Mouse (Mus musculus) midbrain, embryonic 16.5 days (tissue): ENCODE data around the gene Ddx4. TPM values are rescaled to one million over a fixed set of nuclear protein-coding genes. Genes with fewer than 3 reads are reported as not detected.
"Not testable (repeated sequence)": the region's sequence is repeated elsewhere in the genome, so short reads cannot be mapped to it uniquely, and the experiment has no call there.

Experiments used
- ATAC-seq: fragments of 200-750 bp; cut with Nextera tagmentation; 2 replicates; pipeline ENCODE4 v1.8.0; 2017; ENCODE audit warnings: moderate TSS enrichment
- H3K27ac ChIP-seq: fragments of 300-500 bp; sonication (generic); 2 replicates; pipeline ENCODE4 v1.5.1; 2014; ENCODE audit warnings: mild to moderate bottlenecking, low read length, mixed read lengths
- H3K27me3 ChIP-seq: fragments of 300-500 bp; sonication (generic); 2 replicates; pipeline ENCODE4 v1.6.1; 2014; ENCODE audit warnings: low read depth, low read length, mixed read lengths; ENCODE audit not compliant: control insufficient read depth, insufficient read depth
- H3K36me3 ChIP-seq: fragments of 300-500 bp; sonication (generic); 2 replicates; pipeline ENCODE4 v1.6.1; 2014; ENCODE audit warnings: mild to moderate bottlenecking, low read length, moderate library complexity, mixed read lengths; ENCODE audit not compliant: control insufficient read depth, insufficient read depth
- H3K4me1 ChIP-seq: fragments of 300-500 bp; sonication (generic); 2 replicates; pipeline ENCODE4 v1.6.1; 2014; ENCODE audit warnings: mild to moderate bottlenecking, low read length, mixed read lengths; ENCODE audit not compliant: control insufficient read depth, insufficient read depth
- H3K4me2 ChIP-seq: fragments of 300-500 bp; sonication (generic); 2 replicates; pipeline ENCODE4 v1.6.1; 2014; ENCODE audit warnings: mild to moderate bottlenecking, low read length, mixed read lengths
- H3K4me3 ChIP-seq: fragments of 300-500 bp; sonication (generic); 2 replicates; pipeline ENCODE4 v1.5.1; 2014; ENCODE audit warnings: low read depth, mild to moderate bottlenecking, low read length, moderate library complexity, mixed read lengths
- H3K9ac ChIP-seq: fragments of 300-500 bp; sonication (generic); 2 replicates; pipeline ENCODE4 v1.6.1; 2014; ENCODE audit warnings: low read depth, low read length, mixed read lengths
- H3K9me3 ChIP-seq: fragments of 300-500 bp; sonication (generic); replicated peaks from 2 replicates; pipeline ENCODE4 v1.6.1; 2014; ENCODE audit warnings: mild to moderate bottlenecking, low read length, mixed read lengths; ENCODE audit not compliant: control insufficient read depth, poor library complexity, severe bottlenecking
- WGBS: fragments of 180-500 bp; shearing (Covaris S2); extraction: QIAGEN DNeasy Blood & Tissue Kit; methylation state at CpG from one replicate; pipeline ENCODE4 v1.1.7; 2014; 5-methylcytosine and 5-hydroxymethylcytosine counted together
- polyA plus RNA-seq: library from polyadenylated mRNA; unstranded; fragments of >200 nt; fragmentation: Nextera tagmentation; extraction: Ambion mirVana; gene quantifications from 2 replicates; pipeline ENCODE4 v1.2.1, GENCODE M21; 2015

Ddx4 gene
- polyA plus RNA-seq, 1 experiment from 2014 or later: 0.72 TPM

DNA sequence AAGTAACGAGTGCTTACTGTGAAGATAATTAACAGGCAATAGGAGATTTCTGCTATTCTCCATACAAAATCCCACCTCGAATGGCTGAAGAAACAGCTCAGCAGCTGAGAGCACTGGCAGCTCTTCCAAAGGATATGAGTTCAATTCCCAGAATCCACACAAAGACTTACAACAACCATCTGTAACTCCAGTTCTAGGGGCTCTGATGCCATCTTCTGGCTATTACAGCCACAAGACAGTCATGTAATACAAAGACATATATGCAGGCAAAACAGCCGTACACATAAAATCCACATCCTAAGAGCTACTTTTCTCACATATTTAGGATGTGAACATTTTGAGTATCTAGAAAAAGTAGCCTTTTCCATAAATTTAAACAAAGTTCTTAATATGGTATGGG is 30.7 kb downstream of the Ddx4 start:
- no peaks in the 10 kb centered on the region for H3K9me3 ChIP-seq

DNA sequence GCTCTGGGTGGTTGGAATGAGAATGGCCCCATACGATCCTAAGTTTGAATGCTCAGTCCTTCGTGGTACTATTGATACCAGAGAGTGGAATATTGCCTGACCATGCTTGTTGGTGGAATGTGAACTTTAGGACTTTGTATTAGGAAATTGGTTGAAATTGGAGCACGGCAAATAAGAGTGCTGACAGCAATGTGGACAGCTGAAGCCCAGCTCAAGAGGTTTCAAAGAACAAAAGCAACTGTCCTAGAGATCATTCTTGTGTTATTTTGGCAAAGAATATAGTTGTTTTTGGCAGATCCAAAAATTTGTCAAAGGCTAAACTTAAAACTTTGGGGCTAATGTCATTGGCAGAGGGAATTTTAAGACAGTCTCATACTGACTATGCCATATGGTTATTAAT is 43.7 kb downstream of the Ddx4 start:
- no peak for ATAC-seq

More for the DNA sequence above, 30.7 kb downstream of the Ddx4 start:
- H3K36me3 ChIP-seq: no peaks in the 10 kb centered on the region
- WGBS: 83% methylated on average over 3 of the region's 3 CpGs
- no peaks in the 10 kb centered on the region for H3K4me1 ChIP-seq
- no peak overlapping the region for H3K4me2 ChIP-seq
- H3K9ac ChIP-seq: no peak overlapping the region
- H3K4me3 ChIP-seq: no peak overlapping the region
- H3K27ac ChIP-seq: no peak overlapping the region
- ATAC-seq: no peak
- H3K27me3 ChIP-seq: no peaks in the 10 kb centered on the region

DNA sequence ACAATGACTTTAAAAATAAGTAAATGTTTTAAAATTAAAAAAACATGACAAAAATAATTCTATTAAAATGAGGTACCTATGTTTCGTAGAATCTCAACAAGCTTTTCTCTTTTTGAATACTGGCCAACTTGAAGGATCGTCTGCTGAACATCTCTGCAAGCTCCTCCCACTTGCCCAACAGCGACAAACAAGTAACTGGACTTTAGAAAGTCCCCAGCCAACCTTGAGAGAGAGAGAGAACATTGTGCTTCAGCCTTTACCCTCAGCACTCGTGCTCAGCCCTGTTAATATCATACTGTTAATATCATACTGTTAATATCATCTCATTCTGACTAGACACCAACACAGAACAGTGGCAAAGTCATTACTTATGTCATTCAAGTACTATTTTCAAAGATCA is 47.9 kb downstream of the Ddx4 start:
- H3K9me3 ChIP-seq: no peaks in the 10 kb centered on the region
- no peak overlapping the region for H3K27ac ChIP-seq
- WGBS: 72% methylated on average over 4 of the region's 4 CpGs
- no peak overlapping the region for H3K4me2 ChIP-seq
- H3K4me1 ChIP-seq: no peaks in the 10 kb centered on the region
- no peak for ATAC-seq
- H3K36me3 ChIP-seq: no peaks in the 10 kb centered on the region
- H3K9ac ChIP-seq: no peak overlapping the region
- no peaks in the 10 kb centered on the region for H3K27me3 ChIP-seq
- H3K4me3 ChIP-seq: no peak overlapping the region

More for the DNA sequence above, 43.7 kb downstream of the Ddx4 start:
- no peak overlapping the region for H3K4me3 ChIP-seq
- no peaks in the 10 kb centered on the region for H3K27me3 ChIP-seq
- no peaks in the 10 kb centered on the region for H3K36me3 ChIP-seq
- 90% methylated on average over 3 of the region's 3 CpGs for WGBS
- H3K4me1 ChIP-seq: no peaks in the 10 kb centered on the region
- no peak overlapping the region for H3K9ac ChIP-seq
- no peaks in the 10 kb centered on the region for H3K9me3 ChIP-seq
- H3K4me2 ChIP-seq: no peak overlapping the region
- no peak overlapping the region for H3K27ac ChIP-seq

DNA sequence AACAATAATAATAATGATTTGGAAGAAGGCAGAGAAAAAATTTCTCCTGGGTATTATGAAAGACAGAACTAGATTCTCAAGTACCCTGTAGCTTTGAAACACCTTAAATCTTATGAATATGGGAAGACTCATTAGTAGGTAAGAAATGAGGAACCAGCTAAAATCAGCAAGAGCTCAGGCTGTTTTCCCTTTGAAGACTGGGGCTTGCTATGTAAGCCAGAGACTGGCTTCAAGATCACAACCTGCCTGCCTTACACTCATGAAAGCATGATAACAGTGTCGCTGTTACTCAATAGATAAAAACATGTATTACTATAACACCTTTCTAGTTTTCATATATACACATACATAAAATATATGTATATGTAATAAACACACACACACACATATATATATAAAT is 48.4 kb downstream of the Ddx4 start:
- Histone ChIP-seq H3K27ac (no peak overlapping the region), H3K36me3 (no peaks in the 10 kb centered on the region), H3K4me1 (no peaks in the 10 kb centered on the region), H3K9me3 (no peaks in the 10 kb centered on the region), H3K4me3 (no peak overlapping the region), H3K4me2 (no peak overlapping the region), H3K27me3 (no peaks in the 10 kb centered on the region), H3K9ac (no peak overlapping the region)
- WGBS: 95% methylated on average over 1 of the region's 1 CpGs
- ATAC-seq: no peak

DNA sequence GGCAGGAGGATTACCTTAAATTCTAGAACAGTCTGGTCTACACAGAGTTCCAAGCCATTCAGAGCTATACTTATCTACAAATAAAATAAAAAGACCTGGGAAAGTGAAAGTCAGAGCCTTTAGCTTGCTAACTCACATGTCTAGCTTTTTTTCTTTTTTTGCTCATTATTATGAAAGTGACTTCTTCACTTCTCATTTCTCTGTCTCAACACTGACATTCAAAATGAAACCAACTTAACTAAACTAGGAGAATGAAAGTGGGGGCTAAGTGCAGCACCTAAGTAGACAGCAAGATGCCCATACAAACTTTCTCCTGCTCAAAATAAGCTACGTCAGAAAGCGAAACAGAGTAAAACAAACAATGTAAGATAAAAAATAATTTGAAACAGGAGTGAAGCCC is 49.7 kb downstream of the Ddx4 start:
- Histone ChIP-seq H3K4me2 (no peak overlapping the region), H3K9me3 (no peaks in the 10 kb centered on the region), H3K27ac (no peak overlapping the region), H3K4me3 (no peak overlapping the region), H3K27me3 (no peaks in the 10 kb centered on the region), H3K4me1 (no peaks in the 10 kb centered on the region), H3K9ac (no peak overlapping the region), H3K36me3 (no peaks in the 10 kb centered on the region)
- no peak for ATAC-seq
- WGBS: 94% methylated on average over 2 of the region's 2 CpGs

DNA sequence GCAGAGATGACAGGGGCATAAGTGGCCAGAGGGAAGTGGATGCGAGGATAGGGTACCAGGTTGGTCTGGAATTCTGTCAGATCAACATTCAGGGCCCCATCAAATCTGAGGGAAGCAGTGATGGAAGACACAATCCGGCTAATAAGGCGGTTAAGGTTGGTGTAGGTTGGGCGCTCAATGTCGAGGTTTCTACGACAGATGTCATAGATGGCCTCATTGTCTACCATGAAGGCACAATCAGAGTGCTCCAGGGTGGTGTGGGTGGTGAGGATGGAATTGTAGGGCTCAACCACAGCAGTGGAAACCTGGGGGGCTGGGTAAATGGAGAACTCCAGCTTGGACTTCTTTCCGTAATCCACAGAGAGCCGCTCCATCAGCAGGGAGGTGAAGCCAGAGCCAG is 58.0 kb downstream of the Ddx4 start, which contains the start of gene Il31ra:
TSS of gene Il31ra (minus strand) at position 101 of the 400 bp plus-strand sequence.
- H3K4me2 ChIP-seq, ATAC-seq, H3K9ac ChIP-seq, H3K4me1 ChIP-seq, H3K36me3 ChIP-seq, H3K27ac ChIP-seq, H3K4me3 ChIP-seq, H3K9me3 ChIP-seq, H3K27me3 ChIP-seq: not testable (repeated sequence)
- WGBS: 96% methylated on average over 5 of the region's 8 CpGs

DNA sequence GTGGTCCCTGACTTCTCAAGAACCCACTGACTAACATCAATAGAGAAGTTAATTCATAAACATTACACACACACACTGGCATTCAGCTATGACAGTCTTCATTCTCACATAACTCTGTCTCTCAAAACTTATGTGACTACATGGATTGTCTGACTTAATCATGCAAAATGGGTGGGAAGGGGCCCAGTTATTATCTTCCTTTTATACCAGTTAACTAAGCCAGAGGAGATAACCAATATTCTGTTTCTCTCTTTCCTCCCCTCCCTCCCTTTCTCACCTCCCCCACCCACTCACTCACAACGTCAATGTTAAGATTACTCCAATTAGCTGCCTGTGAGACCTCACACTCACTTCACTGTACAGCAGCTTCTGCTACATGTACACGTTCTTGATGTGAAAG is 62.0 kb downstream of the Ddx4 start:
- H3K36me3 ChIP-seq: no peaks in the 10 kb centered on the region
- no peak overlapping the region for H3K4me3 ChIP-seq
- no peak for ATAC-seq
- H3K9me3 ChIP-seq: no peaks in the 10 kb centered on the region
- no peak overlapping the region for H3K4me2 ChIP-seq
- no peaks in the 10 kb centered on the region for H3K27me3 ChIP-seq
- H3K9ac ChIP-seq: no peak overlapping the region
- no peaks in the 10 kb centered on the region for H3K4me1 ChIP-seq
- WGBS: 54% methylated on average over 2 of the region's 2 CpGs
- H3K27ac ChIP-seq: no peak overlapping the region

DNA sequence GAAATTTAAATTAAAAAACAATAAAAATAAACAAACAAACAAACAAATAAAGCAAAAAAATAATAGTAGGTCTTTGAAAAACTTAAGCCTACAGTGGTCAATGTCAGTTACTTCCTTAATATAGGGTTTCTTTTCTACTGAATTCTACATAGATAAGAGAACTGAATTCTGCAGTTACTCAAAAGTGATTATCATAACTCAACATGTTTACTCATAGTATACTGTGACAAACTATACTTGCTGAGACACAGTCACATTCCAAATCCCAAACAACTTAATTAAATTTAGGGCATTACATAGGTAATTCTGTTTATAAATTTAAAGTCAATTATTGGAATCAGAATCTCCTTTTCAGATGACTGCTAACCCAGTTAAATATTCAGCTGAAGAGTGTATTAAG is 62.6 kb downstream of the Ddx4 start:
- Histone ChIP-seq H3K4me3 (no peak overlapping the region), H3K9ac (no peak overlapping the region), H3K4me2 (no peak overlapping the region), H3K27ac (no peak overlapping the region), H3K36me3 (no peaks in the 10 kb centered on the region), H3K27me3 (no peaks in the 10 kb centered on the region), H3K9me3 (no peaks in the 10 kb centered on the region), H3K4me1 (no peaks in the 10 kb centered on the region)
- no peak for ATAC-seq

DNA sequence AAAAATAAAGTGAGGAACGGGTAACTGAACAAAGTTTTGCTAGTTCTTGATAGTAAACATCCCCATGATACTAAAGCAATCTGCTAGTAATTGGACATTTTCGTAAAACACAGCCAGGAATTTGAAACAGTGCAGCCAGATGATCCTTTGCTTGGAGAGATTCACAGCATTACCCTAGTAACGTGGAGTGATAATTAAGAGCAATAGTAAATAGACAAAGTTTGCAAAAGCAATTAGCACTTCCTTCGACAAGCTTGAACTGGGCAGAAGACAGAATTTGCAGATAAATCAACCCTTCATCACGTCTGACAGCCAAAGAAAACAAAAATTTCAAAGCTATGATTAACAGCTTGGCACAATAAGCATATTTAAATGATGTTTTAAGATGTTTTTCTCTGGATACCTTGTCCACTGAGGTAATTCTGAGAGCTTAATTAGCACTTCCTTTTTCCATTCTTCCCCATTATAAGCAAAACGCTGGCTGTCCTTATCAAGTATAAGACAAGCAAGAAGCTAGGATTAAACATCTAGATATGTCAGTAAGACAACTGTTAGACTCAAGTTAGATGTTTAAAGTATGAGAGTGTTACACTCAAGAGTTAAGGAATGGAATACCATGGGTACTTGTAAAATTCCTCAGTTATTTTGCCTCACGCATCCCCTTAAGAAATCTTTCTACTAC is 67.6 kb downstream of the Ddx4 start:
- Histone ChIP-seq H3K9ac (no peak overlapping the region), H3K4me3 (no peak overlapping the region), H3K27me3 (no peaks in the 10 kb centered on the region), H3K9me3 (no peaks in the 10 kb centered on the region), H3K36me3 (no peaks in the 10 kb centered on the region), H3K4me1 (peaks cover 3% of the 10 kb centered on the region; the same call in 1 of the 2 replicates), H3K4me2 (no peak overlapping the region), H3K27ac (no peak overlapping the region)
- WGBS: 69% methylated on average over 7 of the region's 7 CpGs
- no peak for ATAC-seq
